Mouse (Mus musculus) cerebellum, postnatal 36 days (tissue): ENCODE results near the gene Gm20605.
A peak's percentile ranks its signal among the peaks of the same experiment; 100 is the strongest.

Source experiments
- DNase-seq, 2 experiments: peaks; one replicate each; pipeline ENCODE4 v3.0.0; 2021 to 2022; ENCODE audit warnings: mixed read lengths in 2 of 2

Gene Gm20605

DNA sequence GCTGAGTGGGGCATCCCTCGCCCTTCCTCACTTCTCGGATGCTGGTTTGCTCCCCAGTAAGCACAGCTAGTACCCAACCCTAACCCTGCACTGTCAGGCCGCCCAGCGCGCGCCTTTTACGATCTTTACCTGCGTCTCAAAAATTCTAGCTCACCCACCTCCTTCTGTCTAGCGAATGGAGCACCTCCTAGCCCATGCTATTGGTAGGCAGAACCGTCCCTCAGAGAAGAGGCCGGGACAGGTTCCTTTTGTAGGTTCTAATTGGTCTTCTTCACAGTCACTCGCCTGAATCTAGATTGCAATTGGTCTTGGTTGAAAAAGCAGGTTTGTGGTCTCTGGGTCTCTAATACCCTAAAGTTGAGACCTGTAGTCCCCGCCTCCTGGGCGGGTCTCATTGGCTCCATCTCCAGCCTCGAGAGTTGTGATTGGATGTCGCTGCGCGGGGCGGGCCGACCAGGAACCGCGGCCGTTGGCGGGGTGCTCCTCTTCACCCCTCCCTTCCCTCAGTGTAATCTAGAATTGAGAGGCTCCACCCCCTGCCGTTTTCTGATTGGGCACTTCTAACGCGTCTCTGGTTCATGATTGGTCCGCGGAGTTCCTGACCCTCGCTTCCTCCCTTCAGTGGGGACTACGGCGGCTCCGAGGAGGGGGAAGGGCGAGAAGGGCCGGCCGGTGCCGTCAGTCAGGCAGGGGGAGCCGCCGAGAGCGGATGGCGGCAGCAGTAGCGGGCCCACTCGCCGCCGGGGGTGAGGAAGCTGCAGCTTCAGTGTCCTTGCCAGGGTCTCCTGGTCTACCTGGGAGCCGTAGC lies at the start of gene Gm20605, which contains the start of the genes Fbxo24 and Lrch4:
Gene Gm20605, plus strand, starts transcription at position 678 of the 808 bp plus-strand sequence.
Gene Fbxo24, minus strand, starts transcription at position 505 of the 808 bp plus-strand sequence.
Gene Lrch4, plus strand, starts transcription at position 624 of the 808 bp plus-strand sequence.
- DNase-seq: peak; percentile 98 to 99

GRCm38 (mm10) chr5:137580246-137580645 lies 48.7 kb upstream of the Gm20605 start:
- DNase-seq: no peak

GRCm38 (mm10) chr5:137582702-137583101 lies 46.3 kb upstream of the Gm20605 start:
- no peak for DNase-seq

DNA sequence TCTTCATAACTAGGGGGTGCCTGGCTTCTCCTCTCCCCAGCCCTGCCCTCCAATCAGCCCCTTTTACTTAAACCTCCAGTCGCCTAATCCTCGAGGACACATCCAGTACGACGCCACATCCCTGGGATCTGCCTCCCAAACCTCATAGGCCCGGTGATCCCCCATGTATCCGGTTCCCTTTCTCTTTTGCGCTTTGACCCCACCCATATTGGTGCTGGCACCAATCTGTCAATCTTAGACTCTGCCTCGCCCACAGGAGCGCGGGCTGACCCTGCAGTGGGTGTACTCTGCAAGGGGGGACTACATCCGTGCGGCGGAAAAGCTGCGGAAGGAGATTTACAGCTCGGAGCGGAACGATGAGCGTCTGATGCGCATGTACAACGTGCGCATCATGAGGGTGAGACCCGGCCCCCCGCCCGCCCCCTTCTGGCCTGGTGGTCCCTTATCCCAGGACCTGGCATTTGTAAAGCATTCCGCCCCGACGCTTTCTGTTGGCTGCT lies 45.3 kb upstream of the Gm20605 start:
- DNase-seq: peak in 1 of 2 experiments; percentile 22

GRCm38 (mm10) chr5:137584976-137585375 lies 44.0 kb upstream of the Gm20605 start:
- peak; percentile 77 to 82 for DNase-seq

- DNase-seq: no peak
Measured at GRCm38 (mm10) chr5:137590507-137590906, 38.5 kb upstream of the Gm20605 start.

- no peak for DNase-seq
Measured at GRCm38 (mm10) chr5:137595921-137596320, 33.1 kb upstream of the Gm20605 start.

DNA sequence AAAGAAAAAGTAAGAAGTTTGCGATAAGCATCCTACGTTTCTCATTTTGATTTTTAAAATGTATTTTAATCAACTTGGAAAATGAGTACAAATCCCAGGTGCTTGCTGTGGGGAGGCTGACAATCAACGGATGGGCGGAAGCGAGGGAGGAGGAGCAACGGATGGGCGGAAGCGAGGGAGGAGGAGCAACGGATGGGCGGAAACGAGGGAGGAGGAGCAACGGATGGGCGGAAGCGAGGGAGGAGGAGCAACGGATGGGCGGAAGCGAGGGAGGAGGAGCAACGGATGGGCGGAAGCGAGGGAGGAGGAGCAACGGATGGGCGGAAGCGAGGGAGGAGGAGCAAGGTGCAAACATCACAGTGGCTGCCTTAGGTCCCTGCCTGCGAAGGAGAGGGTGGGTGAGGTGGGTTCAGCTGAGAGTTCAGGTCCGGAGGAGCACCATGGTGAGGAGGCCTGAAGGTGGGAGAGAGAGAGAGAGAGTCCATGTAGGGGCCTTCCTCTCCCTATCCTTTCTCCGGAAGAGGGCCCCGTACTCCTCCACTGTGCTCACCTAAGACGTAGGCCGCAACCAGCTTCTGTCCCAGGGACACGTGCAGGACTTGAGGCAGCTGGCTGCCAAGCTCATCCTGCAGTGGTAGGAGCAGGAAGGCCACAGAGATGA lies 32.2 kb upstream of the Gm20605 start:
- DNase-seq: no peak

- DNase-seq: no peak
Measured at GRCm38 (mm10) chr5:137597625-137598024, 31.4 kb upstream of the Gm20605 start.

DNA sequence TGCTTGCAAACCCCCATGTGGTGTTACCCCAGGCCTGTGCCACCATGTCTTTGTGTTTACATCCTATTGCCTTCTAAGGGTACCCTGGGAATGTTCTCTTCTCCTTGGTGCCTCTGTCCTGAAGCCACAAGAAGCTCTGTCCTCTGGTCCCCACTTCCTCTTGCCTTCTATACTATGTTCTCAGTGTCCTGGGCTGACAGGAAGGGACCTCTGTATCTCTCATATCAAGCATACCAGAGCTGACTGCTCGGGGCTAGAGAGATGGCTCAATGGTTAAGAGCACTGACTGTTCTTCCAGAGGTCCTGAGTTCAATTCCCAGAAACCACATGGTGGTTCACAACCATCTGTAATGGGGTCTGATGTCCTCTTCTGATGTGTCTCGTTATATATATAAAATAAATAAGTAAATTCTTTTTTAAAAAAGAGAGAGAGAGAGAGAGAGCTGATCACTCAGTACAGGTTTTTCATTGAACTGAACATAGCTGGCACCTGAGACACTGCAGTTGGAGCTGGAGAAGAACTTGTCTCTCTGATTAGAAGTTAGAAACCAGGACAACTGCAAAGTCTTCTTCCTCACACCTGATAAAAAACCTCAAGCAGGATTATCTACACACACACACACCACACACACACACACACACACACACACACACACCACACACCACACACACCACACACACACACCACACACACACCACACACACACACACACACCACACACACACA lies 30.7 kb upstream of the Gm20605 start:
- DNase-seq: no peak

GRCm38 (mm10) chr5:137599600-137599999 lies 29.4 kb upstream of the Gm20605 start:
- no peak for DNase-seq

GRCm38 (mm10) chr5:137600281-137600618 lies 28.7 kb upstream of the Gm20605 start:
- no peak for DNase-seq

DNA sequence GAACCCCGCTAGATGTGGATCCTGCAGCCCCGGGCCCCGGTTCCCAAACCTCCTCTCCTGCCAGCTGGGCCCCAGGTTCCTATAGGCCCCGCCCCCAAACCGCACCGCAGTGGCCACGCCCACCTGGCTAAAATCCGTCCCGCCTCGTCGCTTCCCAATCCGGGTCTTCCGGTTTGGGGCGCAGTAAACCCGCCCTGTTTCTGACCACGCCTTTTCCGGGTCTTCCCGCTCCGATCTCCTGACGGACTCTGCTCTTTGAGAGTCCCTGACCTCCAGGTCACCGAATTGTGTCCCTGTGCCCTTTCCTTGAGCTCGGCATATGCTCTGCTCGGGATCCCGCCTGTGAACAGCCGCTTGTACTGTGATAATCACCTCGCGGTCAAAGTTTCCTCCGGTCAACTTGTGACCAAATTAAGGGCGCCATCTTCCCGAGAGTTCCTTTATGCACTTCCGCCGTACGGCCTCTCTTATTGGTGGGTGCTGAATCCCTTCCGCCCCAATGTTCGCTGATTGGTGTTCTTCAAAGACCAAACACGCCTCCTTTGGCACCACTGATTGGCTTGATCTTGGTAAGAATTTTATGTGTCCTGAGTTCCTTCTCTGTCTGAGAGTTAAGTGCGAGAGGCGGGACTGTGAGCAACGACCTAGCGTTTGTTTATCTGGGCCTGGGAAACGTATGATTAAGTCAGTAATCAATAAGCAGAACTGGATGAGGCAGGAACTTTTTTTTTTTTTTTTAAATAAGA lies 28.2 kb upstream of the Gm20605 start, which contains the start of gene Mospd3:
Gene Mospd3, minus strand, starts transcription at position 440 of the 746 bp plus-strand sequence.
- DNase-seq: peak; percentile 93 to 95

DNA sequence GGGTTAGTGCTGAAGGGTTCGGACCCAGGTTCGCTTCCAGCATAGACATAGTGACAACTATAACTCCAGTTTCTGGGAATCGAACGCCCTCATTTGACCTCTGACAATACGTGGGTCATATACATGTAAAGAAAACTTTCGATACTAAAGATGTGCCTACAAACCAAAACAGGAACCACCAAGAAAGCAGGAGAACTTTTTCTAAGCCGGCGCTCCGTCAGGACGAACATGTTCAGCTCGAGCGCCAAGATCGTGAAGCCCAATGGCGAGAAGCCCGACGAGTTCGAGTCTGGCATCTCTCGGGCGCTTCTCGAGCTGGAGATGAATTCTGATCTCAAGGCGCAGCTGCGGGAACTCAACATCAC lies 27.6 kb upstream of the Gm20605 start:
- peak in 1 of 2 experiments; percentile 19 for DNase-seq

DNA sequence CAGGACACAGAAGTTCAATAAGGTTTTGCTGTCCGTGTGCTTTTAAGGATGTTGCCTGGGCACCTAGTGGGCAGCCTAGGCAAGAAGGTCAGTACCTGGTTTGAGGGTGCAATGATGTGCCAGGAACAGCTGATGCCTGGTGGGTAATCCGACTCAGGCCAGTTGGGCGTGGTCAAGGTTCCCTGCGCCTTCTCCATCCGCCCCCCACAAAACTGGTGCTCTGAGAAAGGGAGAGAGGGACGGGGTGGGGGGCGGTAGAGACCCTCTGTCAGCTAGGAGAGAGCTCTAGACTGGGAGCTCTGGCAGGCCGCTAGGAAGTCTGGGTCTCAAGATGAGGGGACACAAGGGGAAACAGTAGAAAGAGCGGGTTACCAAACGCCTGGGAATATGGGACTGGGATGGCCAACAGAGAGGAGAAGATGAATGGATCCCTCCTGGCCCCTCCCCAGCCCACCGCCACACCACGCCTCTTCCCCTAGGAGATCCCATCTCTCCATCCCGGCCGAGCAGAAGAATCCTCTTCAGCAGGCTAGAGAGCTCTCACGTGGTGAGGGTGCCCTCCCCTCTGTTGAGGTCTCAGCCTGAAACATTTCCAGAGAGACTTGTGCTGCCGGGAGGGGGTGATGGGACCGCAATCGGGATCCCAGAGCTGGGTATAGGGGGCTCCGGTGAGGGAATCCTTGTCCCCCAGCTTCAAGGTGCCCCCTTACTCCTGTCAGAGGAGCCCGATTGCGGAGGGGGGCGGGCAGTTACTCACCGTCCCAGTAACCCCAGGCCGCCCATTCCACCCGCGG lies 20.9 kb upstream of the Gm20605 start:
- DNase-seq: no peak

GRCm38 (mm10) chr5:137608654-137609190 lies 20.3 kb upstream of the Gm20605 start:
- DNase-seq: no peak

- DNase-seq: no peak
Measured at GRCm38 (mm10) chr5:137609292-137609691, 19.7 kb upstream of the Gm20605 start.

DNA sequence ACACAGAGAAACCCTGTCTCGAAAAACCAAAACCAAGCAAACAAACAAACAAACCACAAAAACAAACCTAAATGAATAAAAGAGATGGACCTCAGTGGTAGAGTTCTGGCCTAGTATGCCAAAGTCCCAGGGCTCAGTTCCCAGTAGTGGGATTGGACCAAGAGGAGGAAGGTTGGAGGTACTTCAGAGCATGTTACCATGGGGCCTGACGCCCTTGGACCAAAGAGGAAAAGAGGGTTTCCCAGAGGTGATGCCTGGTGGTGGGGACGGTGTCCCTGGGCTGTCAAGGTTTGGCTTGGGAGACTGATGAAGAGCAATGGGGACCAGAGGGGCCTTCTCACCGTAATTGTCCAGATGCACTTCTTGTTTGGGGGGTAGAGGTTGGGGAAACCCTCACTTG lies 18.9 kb upstream of the Gm20605 start:
- DNase-seq: no peak

DNA sequence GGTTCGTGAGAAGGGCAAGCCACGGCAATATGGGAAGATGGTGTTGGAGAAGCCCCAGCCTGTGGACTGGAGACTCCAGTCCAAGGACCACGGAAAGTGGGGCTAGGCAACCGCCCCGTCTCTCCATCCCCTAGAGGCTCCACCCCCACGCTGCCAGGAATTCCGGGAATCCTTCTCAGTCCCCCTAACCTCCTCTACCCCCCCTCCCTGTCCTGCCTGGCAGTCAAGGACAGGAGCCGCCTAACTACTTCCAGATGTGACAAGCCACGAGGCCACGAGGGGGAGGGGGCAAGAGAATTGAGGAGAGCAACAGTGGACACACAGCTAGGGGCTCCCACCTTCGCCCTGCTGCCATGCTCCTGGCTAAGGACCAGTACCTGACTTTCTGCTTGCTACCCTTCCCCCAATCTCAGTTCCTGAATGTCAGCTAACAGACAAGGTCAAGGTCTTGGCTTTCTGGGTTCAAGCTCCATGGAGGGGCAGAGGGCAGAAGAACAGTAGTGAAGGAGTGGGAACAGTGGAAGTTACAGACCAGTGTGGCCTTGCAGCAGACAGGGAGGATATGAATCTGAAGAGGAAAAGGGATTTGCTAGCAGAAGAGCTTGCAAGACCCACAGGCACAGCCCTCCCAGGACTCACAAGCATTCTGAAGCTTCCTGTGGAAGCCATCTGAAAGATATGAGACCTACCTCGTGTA lies 18.3 kb upstream of the Gm20605 start:
- no peak for DNase-seq

DNA sequence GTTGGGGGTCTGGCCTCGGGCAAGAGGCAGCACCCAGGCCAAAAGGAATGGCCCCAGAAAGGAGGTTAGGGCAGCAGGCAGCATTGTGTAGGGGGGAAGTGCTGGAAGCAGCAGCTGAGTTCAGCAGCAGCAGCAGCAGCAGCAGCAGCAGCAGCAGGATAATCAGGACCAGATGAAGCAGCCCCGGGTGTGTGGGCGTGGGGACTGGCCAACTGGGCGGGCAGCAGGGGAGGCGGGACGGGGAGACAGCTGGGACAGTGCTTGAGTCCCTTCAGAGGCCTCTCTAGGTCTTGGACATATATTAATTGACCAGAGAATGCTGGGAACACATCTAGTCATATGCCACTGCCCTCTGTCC lies 17.8 kb upstream of the Gm20605 start:
- no peak for DNase-seq

- no peak for DNase-seq
Measured at GRCm38 (mm10) chr5:137613076-137613475, 15.9 kb upstream of the Gm20605 start.
